Mouse (Mus musculus): ENCODE data around the gene Fcer2a. TPM values are rescaled to one million over a fixed set of nuclear protein-coding genes. Genes with fewer than 3 reads are reported as not detected.

Gene Fcer2a
- polyA plus RNA-seq, 1 experiment from 2014 or later = 0.22 TPM

- no peaks in the 10 kb centered on the region for H3K36me3 ChIP-seq (replicated peaks)
- H3K9me3 ChIP-seq = no peaks in the 10 kb centered on the region
- WGBS = under 1% methylated on average over 23 of the region's 23 CpGs
- peak; percentile 81 for DNase-seq (ENCODE audit: extremely low spot score, low spot score)
- H3K4me1 ChIP-seq = peaks cover 20% of the 10 kb centered on the region
- peak within 1 kb of the TSS; percentile 62 for H3K4me3 ChIP-seq
- peak within 1 kb of the TSS; percentile 89 for H3K27ac ChIP-seq
- H3K27me3 ChIP-seq (ENCODE audit: poor library complexity, severe bottlenecking) = no peaks in the 10 kb centered on the region
Measured at GRCm38 (mm10) chr8:3671980-3672491, 21.9 kb downstream of the Fcer2a start, which contains the start of gene Fcor. TSS of gene Fcor (minus strand) at chr8:3672362.

GRCm38 (mm10) chr8:3670388-3670787 lies 23.6 kb downstream of the Fcer2a start:
- Histone ChIP-seq H3K4me1 (peaks cover 14% of the 10 kb centered on the region), H3K9me3 (no peaks in the 10 kb centered on the region), H3K4me3 (no peak overlapping the region), H3K36me3 (replicated peaks) (no peaks in the 10 kb centered on the region), H3K27ac (no peak overlapping the region), H3K27me3 (ENCODE audit: poor library complexity, severe bottlenecking) (no peaks in the 10 kb centered on the region)
- no peak for DNase-seq (ENCODE audit: extremely low spot score, low spot score)
- WGBS = 77% methylated on average over 2 of the region's 2 CpGs

- H3K27ac ChIP-seq = no peak within 1 kb of the TSS
- no peaks in the 10 kb centered on the region for H3K4me1 ChIP-seq
- no peak within 1 kb of the TSS for H3K4me3 ChIP-seq
- no peaks in the 10 kb centered on the region for H3K9me3 ChIP-seq
- no peaks in the 10 kb centered on the region for H3K27me3 ChIP-seq (ENCODE audit: poor library complexity, severe bottlenecking)
- DNase-seq (ENCODE audit: extremely low spot score, low spot score) = no peak
- WGBS = 83% methylated on average over 6 of the region's 6 CpGs
- H3K36me3 ChIP-seq (replicated peaks) = no peaks in the 10 kb centered on the region
Measured at GRCm38 (mm10) chr8:3665507-3665906, 28.5 kb downstream of the Fcer2a start, which contains the start of gene Mcemp1. TSS of gene Mcemp1 (plus strand) at chr8:3665754.

GRCm38 (mm10) chr8:3664405-3664804 lies 29.6 kb downstream of the Fcer2a start:
- H3K27me3 ChIP-seq (ENCODE audit: poor library complexity, severe bottlenecking) = no peaks in the 10 kb centered on the region
- WGBS = 71% methylated on average over 5 of the region's 5 CpGs

GRCm38 (mm10) chr8:3660889-3661288 lies 33.1 kb downstream of the Fcer2a start:
- no peaks in the 10 kb centered on the region for H3K36me3 ChIP-seq (replicated peaks)
- H3K4me3 ChIP-seq = no peak overlapping the region
- H3K27me3 ChIP-seq (ENCODE audit: poor library complexity, severe bottlenecking) = no peaks in the 10 kb centered on the region
- DNase-seq (ENCODE audit: extremely low spot score, low spot score) = no peak
- 89% methylated on average over 8 of the region's 8 CpGs for WGBS
- no peaks in the 10 kb centered on the region for H3K9me3 ChIP-seq
- no peak overlapping the region for H3K27ac ChIP-seq
- peaks cover 11% of the 10 kb centered on the region for H3K4me1 ChIP-seq

More at GRCm38 (mm10) chr8:3664405-3664804, 29.6 kb downstream of the Fcer2a start:
- Histone ChIP-seq H3K36me3 (replicated peaks) (no peaks in the 10 kb centered on the region), H3K27ac (no peak overlapping the region), H3K4me3 (no peak overlapping the region), H3K9me3 (no peaks in the 10 kb centered on the region), H3K4me1 (no peaks in the 10 kb centered on the region)
- no peak for DNase-seq (ENCODE audit: extremely low spot score, low spot score)

- H3K36me3 ChIP-seq (replicated peaks) = no peaks in the 10 kb centered on the region
- H3K9me3 ChIP-seq = no peaks in the 10 kb centered on the region
- no peaks in the 10 kb centered on the region for H3K27me3 ChIP-seq (ENCODE audit: poor library complexity, severe bottlenecking)
- DNase-seq (ENCODE audit: extremely low spot score, low spot score) = peak; percentile 39
- peaks cover 11% of the 10 kb centered on the region for H3K4me1 ChIP-seq
- WGBS = 26% methylated on average over 7 of the region's 7 CpGs
- H3K4me3 ChIP-seq = peak overlapping the region; percentile 32
- H3K27ac ChIP-seq = peak overlapping the region; percentile 54
Measured at GRCm38 (mm10) chr8:3656725-3657381, 37.1 kb downstream of the Fcer2a start.

GRCm38 (mm10) chr8:3655526-3655925 lies 38.4 kb downstream of the Fcer2a start, which contains the start of gene Retn:
TSS of gene Retn (plus strand) at chr8:3655770.
- no peak within 1 kb of the TSS for H3K4me3 ChIP-seq
- peaks cover 11% of the 10 kb centered on the region for H3K4me1 ChIP-seq
- H3K36me3 ChIP-seq (replicated peaks) = no peaks in the 10 kb centered on the region
- DNase-seq (ENCODE audit: extremely low spot score, low spot score) = no peak
- H3K27me3 ChIP-seq (ENCODE audit: poor library complexity, severe bottlenecking) = no peaks in the 10 kb centered on the region
- H3K27ac ChIP-seq = no peak within 1 kb of the TSS
- no peaks in the 10 kb centered on the region for H3K9me3 ChIP-seq
- 77% methylated on average over 3 of the region's 3 CpGs for WGBS

- peaks cover 11% of the 10 kb centered on the region for H3K4me1 ChIP-seq
- 76% methylated on average over 11 of the region's 11 CpGs for WGBS
- H3K27ac ChIP-seq = no peak overlapping the region
- no peaks in the 10 kb centered on the region for H3K9me3 ChIP-seq
- no peak for DNase-seq (ENCODE audit: extremely low spot score, low spot score)
- no peaks in the 10 kb centered on the region for H3K36me3 ChIP-seq (replicated peaks)
- H3K27me3 ChIP-seq (ENCODE audit: poor library complexity, severe bottlenecking) = no peaks in the 10 kb centered on the region
- H3K4me3 ChIP-seq = no peak overlapping the region
Measured at GRCm38 (mm10) chr8:3654726-3655508, 39.1 kb downstream of the Fcer2a start.

- no peaks in the 10 kb centered on the region for H3K36me3 ChIP-seq (replicated peaks)
- H3K4me1 ChIP-seq = peaks cover 11% of the 10 kb centered on the region
- no peak overlapping the region for H3K27ac ChIP-seq
- no peak overlapping the region for H3K4me3 ChIP-seq
- no peaks in the 10 kb centered on the region for H3K9me3 ChIP-seq
- WGBS = 70% methylated on average over 3 of the region's 3 CpGs
- no peak for DNase-seq (ENCODE audit: extremely low spot score, low spot score)
- H3K27me3 ChIP-seq (ENCODE audit: poor library complexity, severe bottlenecking) = no peaks in the 10 kb centered on the region
Measured at GRCm38 (mm10) chr8:3652845-3653244, 41.1 kb downstream of the Fcer2a start.

- Histone ChIP-seq H3K27me3 (ENCODE audit: poor library complexity, severe bottlenecking) (no peaks in the 10 kb centered on the region), H3K4me1 (no peaks in the 10 kb centered on the region; the same call in 1 of the 2 replicates), H3K9me3 (no peaks in the 10 kb centered on the region), H3K27ac (no peak overlapping the region), H3K4me3 (no peak overlapping the region), H3K36me3 (replicated peaks) (no peaks in the 10 kb centered on the region)
- 30% methylated on average over 1 of the region's 1 CpGs for WGBS
- no peak for DNase-seq (ENCODE audit: extremely low spot score, low spot score)
Measured at GRCm38 (mm10) chr8:3648990-3649389, 45.0 kb downstream of the Fcer2a start.

GRCm38 (mm10) chr8:3648268-3648667 lies 45.7 kb downstream of the Fcer2a start:
- 65% methylated on average over 2 of the region's 2 CpGs for WGBS

GRCm38 (mm10) chr8:3647561-3647960 lies 46.4 kb downstream of the Fcer2a start:
- Histone ChIP-seq H3K4me1 (no peaks in the 10 kb centered on the region; the same call in 1 of the 2 replicates), H3K27ac (no peak overlapping the region), H3K36me3 (replicated peaks) (no peaks in the 10 kb centered on the region), H3K27me3 (ENCODE audit: poor library complexity, severe bottlenecking) (no peaks in the 10 kb centered on the region), H3K9me3 (no peaks in the 10 kb centered on the region), H3K4me3 (no peak overlapping the region)
- no peak for DNase-seq (ENCODE audit: extremely low spot score, low spot score)
- WGBS = 81% methylated on average over 4 of the region's 4 CpGs

More at GRCm38 (mm10) chr8:3648268-3648667, 45.7 kb downstream of the Fcer2a start:
- Histone ChIP-seq H3K4me1 (no peaks in the 10 kb centered on the region; the same call in 1 of the 2 replicates), H3K4me3 (no peak overlapping the region), H3K36me3 (replicated peaks) (no peaks in the 10 kb centered on the region), H3K27me3 (ENCODE audit: poor library complexity, severe bottlenecking) (no peaks in the 10 kb centered on the region), H3K9me3 (no peaks in the 10 kb centered on the region), H3K27ac (no peak overlapping the region)
- DNase-seq (ENCODE audit: extremely low spot score, low spot score) = no peak

All from forebrain, embryonic 10.5 days (tissue).